17 mouse cellular contexts compared by ENCODE assay signal in the genomic region with DNA sequence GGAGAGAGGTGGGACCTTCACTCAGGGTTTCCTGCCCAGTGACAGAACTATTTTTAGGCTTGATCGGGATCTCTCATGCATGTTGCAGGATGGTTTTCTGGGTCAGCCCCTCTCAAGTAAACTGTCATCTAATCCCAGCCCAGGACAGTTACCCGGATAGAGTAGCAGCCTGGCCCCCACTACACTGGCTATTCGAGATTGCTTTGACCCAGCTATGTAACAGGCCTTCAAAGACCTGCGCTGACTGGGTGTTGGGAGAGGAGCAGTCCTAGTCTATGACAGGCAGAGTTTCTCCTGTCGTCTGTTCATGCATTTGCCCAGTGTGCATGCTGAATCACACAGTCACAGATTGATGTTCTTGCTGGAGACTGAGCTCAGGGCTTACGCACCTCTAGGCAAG.
"Had no signal": no experiment of that assay in that cellular context is flagged by ENCODE, and none has a peak within 500 bp of the region (broad histone marks: within the 10 kb centered on the region; RNA-seq: fewer than 3 reads in every experiment).

No protein-coding gene starts in this region.

- H3K4me2 ChIP-seq: liver, embryonic 11.5 days; liver, embryonic 15.5 days; neural tube, embryonic 15.5 days; stomach, embryonic 15.5 days had no signal

- H3K27ac ChIP-seq: liver, embryonic 15.5 days; midbrain, embryonic 10.5 days; neural tube, embryonic 15.5 days; stomach, embryonic 15.5 days had no signal

- H3K4me3 ChIP-seq: liver, embryonic 15.5 days; midbrain, embryonic 10.5 days; myocyte; neural tube, embryonic 15.5 days; stomach, embryonic 15.5 days had no signal

- H3K36me3 ChIP-seq: liver, embryonic 15.5 days; midbrain, embryonic 10.5 days; neural tube, embryonic 15.5 days; stomach, embryonic 15.5 days had no signal

- H3K9ac ChIP-seq: liver, embryonic 15.5 days; neural tube, embryonic 15.5 days; stomach, embryonic 15.5 days had no signal

- H3K9me3 ChIP-seq: liver, embryonic 15.5 days; neural tube, embryonic 15.5 days; stomach, embryonic 15.5 days had no signal

- DNase-seq: kidney, adult 9 months; kidney, postnatal 36 days; layer of hippocampus, adult 9-11 months; layer of hippocampus, postnatal 36 days; lung, adult 2 months; lung, postnatal 4 days; midbrain, embryonic 14.5 days; right cerebral cortex, adult 18-20 months; right cerebral cortex, postnatal 25 days; spleen, adult 18-20 months; thymus, postnatal 4 days had no signal

- H3K4me1 ChIP-seq: liver, embryonic 15.5 days; neural tube, embryonic 15.5 days; stomach, embryonic 15.5 days had no signal

- H3K27me3 ChIP-seq: liver, embryonic 15.5 days; neural tube, embryonic 15.5 days; stomach, embryonic 15.5 days had no signal
